Mouse (Mus musculus) MEL (cell line): ENCODE results near the gene Pik3ca.

Experiments used
- BHLHE40 ChIP-seq: IDR thresholded peaks from 2 replicates; pipeline ENCODE4 v1.6.1; 2012; ENCODE audit warnings: low read depth, mild to moderate bottlenecking, inconsistent platforms, low read length, improper control_type of control experiment, borderline replicate concordance
- CTCF ChIP-seq, 3 experiments: IDR thresholded peaks in 2 of 3; conservative IDR thresholded peaks in 1 of 3; 2 replicates each; pipeline ENCODE4 v1.5.1; 2011 to 2012; ENCODE audit warnings: low read length in 3 of 3, low read depth in 2 of 3, mild to moderate bottlenecking in 2 of 3, improper control_type of control experiment in 1 of 3, inconsistent platforms in 1 of 3, mixed read lengths in 1 of 3, moderate library complexity in 1 of 3; ENCODE audit not compliant: control insufficient read depth in 1 of 3, insufficient read depth in 1 of 3, poor library complexity in 1 of 3, severe bottlenecking in 1 of 3
- EP300 ChIP-seq, 2 experiments: IDR thresholded peaks; 2 replicates each; pipeline ENCODE4 v1.6.1; 2011; ENCODE audit warnings: improper control_type of control experiment in 2 of 2, low read length in 2 of 2, low read depth in 1 of 2, mild to moderate bottlenecking in 1 of 2
- ETS1 ChIP-seq: IDR thresholded peaks from 2 replicates; pipeline ENCODE4 v1.6.1; 2012; ENCODE audit warnings: low read depth, mild to moderate bottlenecking, inconsistent platforms, low read length, improper control_type of control experiment, moderate library complexity
- GATA1 ChIP-seq: IDR thresholded peaks from 2 replicates; pipeline ENCODE4 v1.6.1; 2011; ENCODE audit warnings: low read depth, low read length, improper control_type of control experiment
- MAX ChIP-seq: IDR thresholded peaks from 2 replicates; pipeline ENCODE4 v1.6.1; 2011; ENCODE audit warnings: low read length, improper control_type of control experiment
- POLR2A ChIP-seq, 2 experiments: IDR thresholded peaks; 2 replicates each; pipeline ENCODE4 v1.6.1; 2011 to 2012; ENCODE audit warnings: low read length in 2 of 2, mild to moderate bottlenecking in 2 of 2, control low read depth in 1 of 2, improper control_type of control experiment in 1 of 2, low read depth in 1 of 2, moderate library complexity in 1 of 2; ENCODE audit not compliant: control insufficient read depth in 1 of 2, insufficient read depth in 1 of 2, poor library complexity in 1 of 2
- POLR2AphosphoS2 ChIP-seq: IDR thresholded peaks from 2 replicates; pipeline ENCODE4 v1.6.1; 2011; ENCODE audit warnings: low read length, improper control_type of control experiment
- RCOR1 ChIP-seq: IDR thresholded peaks from 2 replicates; pipeline ENCODE4 v1.6.1; 2012; ENCODE audit warnings: low read depth, mild to moderate bottlenecking, inconsistent platforms, low read length, improper control_type of control experiment
- TAL1 ChIP-seq: IDR thresholded peaks from 2 replicates; pipeline ENCODE4 v1.6.1; 2012; ENCODE audit warnings: mild to moderate bottlenecking, inconsistent platforms, low read length, moderate library complexity, mixed read lengths
- TBP ChIP-seq: IDR thresholded peaks from 2 replicates; pipeline ENCODE4 v1.8.0; 2011; ENCODE audit warnings: low read depth, low read length, improper control_type of control experiment
- TCF12 ChIP-seq: IDR thresholded peaks from 2 replicates; pipeline ENCODE4 v1.6.1; 2014; ENCODE audit warnings: low read depth, mild to moderate bottlenecking, inconsistent platforms, low read length, improper control_type of control experiment, moderate library complexity

- no peak for TF ChIP-seq GATA1
- no peak for TF ChIP-seq TAL1
- TF ChIP-seq CTCF (IDR thresholded peaks at IDR 0.05 in 2 of 3, conservative IDR thresholded peaks at IDR 0.05 in 1 of 3; ENCODE audit: control insufficient read depth in 1 of 3, insufficient read depth in 1 of 3, low read depth in 2 of 3, low read length in 3 of 3, poor library complexity in 1 of 3, severe bottlenecking in 1 of 3): no peak
- TF ChIP-seq TCF12: no peak
- no peak for TF ChIP-seq EP300 (IDR thresholded peaks at IDR 0.05; ENCODE audit: low read depth in 1 of 2, low read length in 2 of 2)
- TF ChIP-seq MAX: no peak
- TF ChIP-seq POLR2A (IDR thresholded peaks at IDR 0.05; ENCODE audit: control insufficient read depth in 1 of 2, insufficient read depth in 1 of 2, low read depth in 1 of 2, low read length in 2 of 2, poor library complexity in 1 of 2): no peak
- TF ChIP-seq RCOR1: no peak
- no peak for TF ChIP-seq BHLHE40
- TF ChIP-seq POLR2AphosphoS2: no peak
- TF ChIP-seq TBP: no peak
- TF ChIP-seq ETS1: no peak
These were observed 102.9 kb downstream of the Pik3ca start for GRCm38 (mm10) chr3:32500346-32500745.
